Mouse (Mus musculus) kidney, postnatal 0 days (tissue): ENCODE data around the gene Rgs6. TPM values are rescaled to one million over a fixed set of nuclear protein-coding genes. Genes with fewer than 3 reads are reported as not detected.

Experiments used
- ATAC-seq: fragments of 200-750 bp; cut with Nextera tagmentation; replicated peaks from 2 replicates; pipeline ENCODE4 v1.8.0; 2017; ENCODE audit warnings: low read depth, moderate number of reproducible peaks, moderate TSS enrichment, moderate library complexity; ENCODE audit not compliant: low FRiP score
- DNase-seq: peaks from one replicate; pipeline ENCODE4 v3.0.0-alpha.2; 2016; ENCODE audit warnings: low spot score
- H3K27ac ChIP-seq: fragments of 300-500 bp; sonication (generic); 2 replicates; pipeline ENCODE4 v1.5.1; 2014; ENCODE audit warnings: mild to moderate bottlenecking
- H3K27me3 ChIP-seq: fragments of 300-500 bp; sonication (generic); 2 replicates; pipeline ENCODE4 v1.6.1; 2014; ENCODE audit warnings: low read length, mixed read lengths; ENCODE audit not compliant: insufficient read depth
- H3K36me3 ChIP-seq: fragments of 300-500 bp; sonication (generic); 2 replicates; pipeline ENCODE4 v1.6.1; 2014; ENCODE audit warnings: low read length, mixed read lengths; ENCODE audit not compliant: insufficient read depth
- H3K4me1 ChIP-seq: fragments of 300-500 bp; sonication (generic); replicated peaks from 2 replicates; pipeline ENCODE4 v1.6.1; 2014; ENCODE audit warnings: antibody characterized with exemption, low read length, mixed read lengths; ENCODE audit not compliant: insufficient read depth
- H3K4me2 ChIP-seq: fragments of 300-500 bp; sonication (generic); 2 replicates; pipeline ENCODE4 v1.6.1; 2014; ENCODE audit warnings: mild to moderate bottlenecking, low read length, moderate library complexity, mixed read lengths
- H3K4me3 ChIP-seq: fragments of 300-500 bp; sonication (generic); replicated peaks from 2 replicates; pipeline ENCODE4 v1.5.1; 2014; ENCODE audit warnings: low read depth, low read length
- H3K9ac ChIP-seq: fragments of 300-500 bp; sonication (generic); 2 replicates; pipeline ENCODE4 v1.6.1; 2014; ENCODE audit warnings: low read depth, low read length
- H3K9me3 ChIP-seq: fragments of 300-500 bp; sonication (generic); replicated peaks from 2 replicates; pipeline ENCODE4 v1.6.1; 2016; ENCODE audit warnings: low read length, inconsistent platforms, mixed read lengths
- CTCF ChIP-seq: IDR thresholded peaks from 2 replicates; pipeline ENCODE4 v1.5.1; 2016; ENCODE audit warnings: antibody characterized with exemption, low read depth, mild to moderate bottlenecking, moderate library complexity
- WGBS: fragments of 180-500 bp; shearing (Covaris S2); extraction: QIAGEN DNeasy Blood & Tissue Kit; methylation state at CpG from one replicate; pipeline ENCODE4 v1.1.7; 2014; 5-methylcytosine and 5-hydroxymethylcytosine counted together
- polyA plus RNA-seq: library from polyadenylated mRNA; unstranded; fragments of >200 nt; fragmentation: Nextera tagmentation; extraction: Ambion mirVana; gene quantifications from 2 replicates; pipeline ENCODE4 v1.2.1, GENCODE M21; 2015

Rgs6 gene
- polyA plus RNA-seq, 1 experiment from 2014 or later: 2.2 TPM

DNA sequence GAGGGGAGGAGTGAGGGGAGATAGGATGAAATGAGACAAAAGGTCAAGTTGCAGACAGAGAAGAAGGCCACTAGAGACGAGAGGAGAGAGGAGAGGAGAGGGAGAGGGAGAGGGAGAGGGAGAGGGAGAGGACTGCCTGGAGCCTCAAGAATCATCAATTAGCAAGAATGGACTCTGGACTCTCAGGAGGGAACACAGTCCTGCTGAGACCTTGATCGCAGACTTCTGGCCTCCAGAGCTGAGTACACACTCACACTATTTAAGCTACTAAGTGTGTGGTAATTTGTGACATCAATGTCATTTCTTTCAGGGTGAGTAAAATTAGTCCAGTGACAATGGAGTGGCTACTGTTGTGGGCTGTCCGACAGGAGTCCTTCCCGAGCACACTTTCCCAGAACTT, 495.3 kb downstream of the Rgs6 start:
- DNase-seq (no peak), ATAC-seq (no peak)
- no peak for TF ChIP-seq CTCF
- H3K27me3 ChIP-seq: no peaks in the 10 kb centered on the region
- no peak overlapping the region for H3K4me3 ChIP-seq
- no peak overlapping the region for H3K4me2 ChIP-seq
- no peak overlapping the region for H3K27ac ChIP-seq
- no peaks in the 10 kb centered on the region for H3K9me3 ChIP-seq
- H3K9ac ChIP-seq: no peak overlapping the region
- H3K36me3 ChIP-seq: no peaks in the 10 kb centered on the region
- no peaks in the 10 kb centered on the region for H3K4me1 ChIP-seq
- WGBS: 89% methylated on average over 3 of the region's 4 CpGs

DNA sequence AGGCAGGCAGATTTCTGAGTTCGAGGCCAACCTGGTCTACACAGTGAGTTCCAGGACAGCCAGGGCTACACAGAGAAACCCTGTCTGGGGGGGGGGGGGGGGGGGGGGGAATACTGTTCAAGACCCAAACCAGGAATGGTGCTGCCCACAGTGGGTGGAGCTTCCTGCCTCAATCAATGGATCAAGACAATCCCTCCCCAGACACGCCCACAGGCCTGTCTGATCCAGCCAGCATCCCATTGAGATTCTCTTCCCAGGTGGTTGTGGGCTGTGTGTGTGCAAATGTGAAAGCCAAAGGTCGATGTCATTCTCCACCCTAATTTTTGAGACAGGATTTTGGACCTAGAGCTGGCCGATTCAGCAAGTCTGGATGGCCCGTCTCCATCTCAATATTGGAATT, 496.5 kb downstream of the Rgs6 start:
- 94% methylated on average over 5 of the region's 5 CpGs for WGBS

DNA sequence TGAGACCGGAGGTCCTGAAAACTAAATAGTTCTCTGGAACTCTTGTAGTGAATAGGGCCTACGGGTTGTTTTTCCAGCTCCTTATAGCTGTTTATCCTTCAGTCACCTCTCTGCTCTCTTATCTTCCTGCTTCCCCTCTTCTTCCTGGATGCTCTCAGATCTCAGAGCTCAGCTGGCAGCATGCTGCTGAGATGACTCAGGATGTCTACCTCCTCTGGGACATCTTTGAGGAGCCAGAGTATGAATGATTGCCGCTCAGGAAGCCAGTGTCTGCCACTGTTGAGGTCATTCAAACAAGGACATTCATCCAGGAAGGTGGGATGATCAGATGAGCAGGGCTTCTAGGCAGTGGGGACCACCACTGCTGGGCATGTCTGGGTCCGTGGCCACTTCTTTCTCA, 498.9 kb downstream of the Rgs6 start:
- H3K27ac ChIP-seq: peak overlapping the region; percentile 50; the same call in 1 of the 2 replicates
- H3K9ac ChIP-seq: no peak overlapping the region
- no peak overlapping the region for H3K4me3 ChIP-seq
- H3K36me3 ChIP-seq: no peaks in the 10 kb centered on the region
- H3K4me2 ChIP-seq: no peak overlapping the region
- WGBS: 74% methylated on average over 4 of the region's 4 CpGs
- DNase-seq (peak; percentile 16), ATAC-seq (no peak)
- no peaks in the 10 kb centered on the region for H3K9me3 ChIP-seq
- H3K4me1 ChIP-seq: no peaks in the 10 kb centered on the region
- no peak for TF ChIP-seq CTCF
- H3K27me3 ChIP-seq: no peaks in the 10 kb centered on the region

More for the DNA sequence above, 496.5 kb downstream of the Rgs6 start:
- no peak overlapping the region for H3K9ac ChIP-seq
- H3K27me3 ChIP-seq: no peaks in the 10 kb centered on the region
- H3K36me3 ChIP-seq: no peaks in the 10 kb centered on the region
- DNase-seq: no peak
- H3K27ac ChIP-seq: no peak overlapping the region
- H3K4me2 ChIP-seq: no peak overlapping the region
- no peak for ATAC-seq
- no peak overlapping the region for H3K4me3 ChIP-seq
- H3K9me3 ChIP-seq: no peaks in the 10 kb centered on the region
- H3K4me1 ChIP-seq: no peaks in the 10 kb centered on the region
- no peak for TF ChIP-seq CTCF

DNA sequence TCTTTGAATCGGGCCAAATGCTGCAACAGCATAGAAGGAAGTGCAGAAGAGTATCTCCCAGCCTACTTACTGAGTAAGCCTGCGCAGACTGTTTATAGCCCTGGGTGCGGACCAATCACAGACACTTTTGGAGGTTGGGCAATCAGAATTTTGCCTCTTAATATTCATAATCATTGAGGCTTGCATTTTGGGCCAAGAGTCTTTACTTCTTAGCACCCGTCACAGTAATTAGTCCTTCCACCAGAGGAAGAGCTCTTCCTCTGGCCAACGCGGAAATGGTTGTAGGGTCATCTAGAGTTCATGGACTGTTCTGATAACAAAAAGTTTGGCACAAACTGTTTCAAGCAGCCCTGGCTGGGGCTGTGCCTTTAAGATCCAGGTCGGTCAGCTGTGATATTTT, 499.5 kb downstream of the Rgs6 start:
- no peaks in the 10 kb centered on the region for H3K4me1 ChIP-seq
- H3K4me2 ChIP-seq: no peak overlapping the region
- no peaks in the 10 kb centered on the region for H3K27me3 ChIP-seq
- H3K27ac ChIP-seq: peak overlapping the region; percentile 50; the same call in 1 of the 2 replicates
- no peaks in the 10 kb centered on the region for H3K9me3 ChIP-seq
- peak; percentile 68 for DNase-seq
- H3K9ac ChIP-seq: no peak overlapping the region
- no peak; the same call in 1 of the 2 replicates for ATAC-seq
- no peak overlapping the region for H3K4me3 ChIP-seq
- H3K36me3 ChIP-seq: no peaks in the 10 kb centered on the region
- WGBS: 53% methylated on average over 7 of the region's 7 CpGs
- TF ChIP-seq CTCF: no peak

DNA sequence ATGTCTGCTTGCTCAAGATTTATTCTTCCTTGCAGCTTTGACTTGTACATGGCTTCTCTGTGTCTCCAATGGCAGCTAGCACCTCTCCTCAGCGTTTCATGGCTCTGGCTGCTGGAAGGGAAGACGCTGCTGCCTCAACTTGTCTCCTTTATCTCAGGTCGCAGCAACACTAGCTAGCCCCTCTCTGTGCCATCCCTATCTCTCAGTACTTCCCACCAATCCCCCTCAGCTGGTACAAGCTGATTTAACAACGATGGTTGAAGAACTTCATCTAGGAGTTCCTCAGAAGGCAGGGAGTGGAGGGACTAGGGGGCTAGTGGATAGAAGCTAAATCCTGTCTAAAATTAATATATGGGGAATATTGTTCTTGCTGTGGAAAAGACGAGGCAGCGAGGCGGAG, 503.9 kb downstream of the Rgs6 start:
- Histone ChIP-seq H3K9ac (no peak overlapping the region), H3K27ac (no peak overlapping the region), H3K4me3 (no peak overlapping the region), H3K36me3 (no peaks in the 10 kb centered on the region), H3K27me3 (no peaks in the 10 kb centered on the region), H3K4me2 (no peak overlapping the region), H3K4me1 (no peaks in the 10 kb centered on the region), H3K9me3 (no peaks in the 10 kb centered on the region)
- DNase-seq (no peak), ATAC-seq (no peak)
- 79% methylated on average over 7 of the region's 7 CpGs for whole genome bisulfite sequencing
- no peak for TF ChIP-seq CTCF

DNA sequence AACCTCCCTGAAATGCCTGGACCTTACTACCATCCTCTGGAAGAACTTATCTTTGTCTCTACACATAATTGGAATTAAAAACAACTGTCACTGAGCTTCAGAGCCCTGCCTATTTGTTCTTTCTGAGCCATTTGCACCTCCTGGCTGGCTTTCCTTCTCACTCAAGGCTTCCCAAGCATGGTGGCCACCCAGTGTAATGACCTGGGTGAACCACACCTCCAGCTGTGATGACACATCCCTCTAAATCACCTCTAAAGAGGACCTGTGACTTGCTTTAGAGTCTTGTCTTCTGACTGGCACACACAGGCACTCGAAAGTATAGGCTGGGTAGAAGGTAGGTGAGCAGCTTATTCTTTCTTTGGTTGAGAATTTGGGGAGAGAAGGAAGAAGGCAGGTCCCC, 509.7 kb downstream of the Rgs6 start:
- H3K36me3 ChIP-seq: no peaks in the 10 kb centered on the region
- no peak for DNase-seq
- no peaks in the 10 kb centered on the region for H3K4me1 ChIP-seq
- no peak overlapping the region for H3K9ac ChIP-seq
- H3K4me2 ChIP-seq: no peak overlapping the region
- H3K4me3 ChIP-seq: no peak overlapping the region
- no peak overlapping the region for H3K27ac ChIP-seq
- no peak for ATAC-seq
- no peak for TF ChIP-seq CTCF
- WGBS: 74% methylated on average over 1 of the region's 1 CpGs
- H3K9me3 ChIP-seq: no peaks in the 10 kb centered on the region
- no peaks in the 10 kb centered on the region for H3K27me3 ChIP-seq

DNA sequence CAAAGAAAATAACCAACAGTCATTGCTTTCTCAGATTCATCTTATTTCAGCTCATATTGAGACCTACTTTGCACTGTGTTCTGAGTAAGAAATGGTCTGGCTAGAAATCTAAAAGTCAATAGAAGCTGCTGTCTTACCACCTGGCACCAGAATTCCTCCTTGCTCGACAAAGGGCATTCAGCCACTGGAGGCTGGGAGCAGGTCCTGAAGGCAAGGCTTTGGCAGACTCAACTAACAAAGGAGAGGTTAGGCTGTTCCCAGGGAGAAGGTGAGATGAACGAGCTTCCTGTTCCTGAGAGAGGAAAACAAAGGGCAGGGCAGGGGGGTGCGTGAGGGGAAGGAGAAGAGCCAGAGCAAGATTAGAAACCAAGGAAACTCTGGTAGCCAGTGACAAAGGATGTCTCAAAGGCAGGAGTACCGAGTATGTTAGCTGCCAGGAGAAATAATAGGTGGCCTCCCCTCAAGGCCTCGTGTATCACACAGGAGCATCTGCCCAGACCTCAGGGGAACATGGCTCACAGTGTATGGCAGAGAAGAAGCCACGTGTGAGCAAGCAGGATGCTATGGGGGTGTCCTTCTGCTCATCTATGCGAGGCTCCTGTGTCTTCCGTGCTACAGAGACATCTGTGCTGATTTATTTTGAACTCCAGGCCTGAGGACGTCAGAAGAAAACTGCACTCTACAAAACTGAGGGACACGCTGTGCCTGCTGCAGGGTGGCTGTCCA, 510.7 kb downstream of the Rgs6 start:
- H3K27ac ChIP-seq: no peak overlapping the region
- no peaks in the 10 kb centered on the region for H3K9me3 ChIP-seq
- H3K4me2 ChIP-seq: no peak overlapping the region
- no peak for ATAC-seq
- H3K36me3 ChIP-seq: no peaks in the 10 kb centered on the region
- 51% methylated on average over 10 of the region's 10 CpGs for WGBS
- no peaks in the 10 kb centered on the region for H3K4me1 ChIP-seq
- no peak overlapping the region for H3K9ac ChIP-seq
- no peak overlapping the region for H3K4me3 ChIP-seq
- TF ChIP-seq CTCF: no peak
- no peak for DNase-seq
- no peaks in the 10 kb centered on the region for H3K27me3 ChIP-seq
